ENCODE assay signal across 21 mouse cellular contexts in genomic region chr10:119541655-119542054, GRCm38 (mm10).
DNase-seq lines count a peak whose midpoint lies in the region; ATAC-seq and TF ChIP-seq lines count a peak whose summit lies in the region.
"Had no signal": no experiment of that assay in that cellular context is flagged by ENCODE, and none has a peak within 500 bp of the region (broad histone marks: within the 10 kb centered on the region; RNA-seq: fewer than 3 reads in every experiment).

No protein-coding gene starts in this region.

- peak; percentile 34 for DNase-seq in heart, adult 11 months
- no peak for DNase-seq in heart, adult 2 months
- peak; percentile 77 for DNase-seq in liver, adult 2 months (ENCODE audit: extremely low read depth, low read depth, low spot score)
- no peak for DNase-seq in liver, embryonic 11.5 days (ENCODE audit: low spot score)
- DNase-seq in liver, postnatal 0 days, result no peak
- no peak for DNase-seq in liver
- DNase-seq: adrenal gland, adult 2 months; adrenal gland, adult 8-10 months; adrenal gland, postnatal 10 days; adrenal gland, postnatal 14 days; adrenal gland, postnatal 25 days; adrenal gland, postnatal 36 days; B cell, adult 2 months; cerebellum, adult 11 months; cerebellum, adult 11-12 months; cerebellum, adult 18-20 months had no signal

- TF ChIP-seq CTCF in heart, adult 2 months (IDR thresholded peaks at IDR 0.05), result no peak
- no peak for TF ChIP-seq CTCF in liver, adult 2 months (IDR thresholded peaks at IDR 0.05; ENCODE audit: low read depth, low read length)
- TF ChIP-seq CTCF in liver, postnatal 0 days (IDR thresholded peaks at IDR 0.05; ENCODE audit: low read depth), result no peak

- no peak overlapping the region for H3K27ac ChIP-seq in heart, adult 2 months
- H3K27ac ChIP-seq in liver, adult 2 months (replicated peaks; ENCODE audit: insufficient read depth, low read depth, low read length), result no peak overlapping the region
- no peak overlapping the region for H3K27ac ChIP-seq in liver, embryonic 11.5 days (ENCODE audit: low read depth, low read length)
- no peak overlapping the region for H3K27ac ChIP-seq in liver, postnatal 0 days (ENCODE audit: low read depth)

- 82% methylated on average over 4 of the region's 4 CpGs for WGBS in heart, adult 2 months
- 19% methylated on average over 4 of the region's 4 CpGs for WGBS in liver, adult 2 months
- WGBS in liver, embryonic 11.5 days, result 67% methylated on average over 4 of the region's 4 CpGs
- 62% methylated on average over 4 of the region's 4 CpGs for WGBS in liver, postnatal 0 days (ENCODE audit: insufficient replicate concordance)

- H3K9me3 ChIP-seq in liver, embryonic 11.5 days (ENCODE audit: control insufficient read depth, low read length), result no peaks in the 10 kb centered on the region
- H3K9me3 ChIP-seq in liver, postnatal 0 days (ENCODE audit: low read length), result no peaks in the 10 kb centered on the region

- H3K27me3 ChIP-seq in heart, adult 2 months (ENCODE audit: control insufficient read depth, insufficient read depth, low read length), result no peaks in the 10 kb centered on the region
- H3K27me3 ChIP-seq in liver, adult 2 months (ENCODE audit: control insufficient read depth, insufficient read depth, low read length), result no peaks in the 10 kb centered on the region
- no peaks in the 10 kb centered on the region for H3K27me3 ChIP-seq in liver, embryonic 11.5 days (replicated peaks; ENCODE audit: control insufficient read depth, insufficient read depth, low read length)
- H3K27me3 ChIP-seq in liver, postnatal 0 days (ENCODE audit: insufficient read depth, low read length), result no peaks in the 10 kb centered on the region
- H3K27me3 ChIP-seq: CH12.LX, Patski had no signal

- no peak overlapping the region for H3K9ac ChIP-seq in heart, adult 2 months (ENCODE audit: low read depth, low read length)
- no peak overlapping the region for H3K9ac ChIP-seq in liver, adult 2 months (ENCODE audit: low read depth, low read length)
- no peak overlapping the region for H3K9ac ChIP-seq in liver, embryonic 11.5 days (ENCODE audit: low read depth, low read length)
- H3K9ac ChIP-seq in liver, postnatal 0 days (replicated peaks), result no peak overlapping the region

- no peak for ATAC-seq in liver, embryonic 11.5 days (replicated peaks; ENCODE audit: low FRiP score)
- 0 out of 2 replicates have a peak, but pooled peaks have one; percentile 8 for ATAC-seq in liver, postnatal 0 days
- ATAC-seq: activated CD4-positive, CD25-positive, alpha-beta regulatory T cell, adult 4 months; CD4-positive, CD25-positive, alpha-beta regulatory T cell, adult 4 months; Patski had no signal

- intact Hi-C loops in heart, adult 2 months (cut with DNase I), result no loop called here

- no peak for TF ChIP-seq POLR2A in heart, adult 2 months (IDR thresholded peaks at IDR 0.05; ENCODE audit: insufficient read depth, low read depth, low read length)
- no peak for TF ChIP-seq POLR2A in liver, adult 2 months (IDR thresholded peaks at IDR 0.05; ENCODE audit: extremely low read depth, insufficient read depth, low read length)

- no peak overlapping the region for H3K4me2 ChIP-seq in liver, embryonic 11.5 days
- H3K4me2 ChIP-seq in liver, postnatal 0 days (ENCODE audit: low read depth, low read length), result no peak overlapping the region

- H3K4me1 ChIP-seq in heart, adult 2 months (ENCODE audit: control insufficient read depth, insufficient read depth, low read length), result no peaks in the 10 kb centered on the region
- H3K4me1 ChIP-seq in liver, adult 2 months (ENCODE audit: control insufficient read depth, insufficient read depth, low read length), result no peaks in the 10 kb centered on the region; the same call in 1 of the 2 replicates
- no peaks in the 10 kb centered on the region for H3K4me1 ChIP-seq in liver, embryonic 11.5 days (replicated peaks; ENCODE audit: control insufficient read depth, insufficient read depth, low read length)
- H3K4me1 ChIP-seq in liver, postnatal 0 days (ENCODE audit: insufficient read depth), result no peaks in the 10 kb centered on the region

- H3K79me2 ChIP-seq in heart, adult 2 months (replicated peaks; ENCODE audit: control insufficient read depth, insufficient read depth, low read length), result no peaks in the 10 kb centered on the region
- no peaks in the 10 kb centered on the region for H3K79me2 ChIP-seq in liver, adult 2 months (ENCODE audit: control insufficient read depth, insufficient read depth, low read length)

- no peak overlapping the region for H3K4me3 ChIP-seq in heart, adult 2 months
- H3K4me3 ChIP-seq in liver, adult 2 months (ENCODE audit: insufficient read depth, low read depth, low read length), result no peak overlapping the region
- H3K4me3 ChIP-seq in liver, embryonic 11.5 days (ENCODE audit: low read depth, low read length), result no peak overlapping the region
- H3K4me3 ChIP-seq in liver, postnatal 0 days (ENCODE audit: low read depth, low read length), result no peak overlapping the region

- H3K36me3 ChIP-seq in heart, adult 2 months (ENCODE audit: control insufficient read depth, insufficient read depth, low read length), result no peaks in the 10 kb centered on the region
- no peaks in the 10 kb centered on the region for H3K36me3 ChIP-seq in liver, adult 2 months (ENCODE audit: control insufficient read depth, insufficient read depth, low read length)
- H3K36me3 ChIP-seq in liver, embryonic 11.5 days (ENCODE audit: control insufficient read depth, insufficient read depth, low read length), result no peaks in the 10 kb centered on the region
- H3K36me3 ChIP-seq in liver, postnatal 0 days (replicated peaks; ENCODE audit: insufficient read depth, low read length), result no peaks in the 10 kb centered on the region
- H3K36me3 ChIP-seq: G1E had no signal

- no peak for TF ChIP-seq EP300 in heart, adult 2 months (IDR thresholded peaks at IDR 0.05; ENCODE audit: insufficient read depth, low read depth, low read length)
- TF ChIP-seq EP300 in liver, postnatal 0 days (IDR thresholded peaks at IDR 0.05; ENCODE audit: low read depth), result no peak

Comparison
In these comparisons a context has a peak if more than half of its experiments do, and no peak if none do; other contexts are left out.
1. DNase-seq: peak in heart, adult 11 months (single experiment) and liver, adult 2 months (single experiment); none in heart, adult 2 months (0 of 2), liver, embryonic 11.5 days (single experiment), liver, postnatal 0 days (single experiment) and liver (single experiment).